9 mouse cellular contexts compared by ENCODE assay signal in the genomic region with DNA sequence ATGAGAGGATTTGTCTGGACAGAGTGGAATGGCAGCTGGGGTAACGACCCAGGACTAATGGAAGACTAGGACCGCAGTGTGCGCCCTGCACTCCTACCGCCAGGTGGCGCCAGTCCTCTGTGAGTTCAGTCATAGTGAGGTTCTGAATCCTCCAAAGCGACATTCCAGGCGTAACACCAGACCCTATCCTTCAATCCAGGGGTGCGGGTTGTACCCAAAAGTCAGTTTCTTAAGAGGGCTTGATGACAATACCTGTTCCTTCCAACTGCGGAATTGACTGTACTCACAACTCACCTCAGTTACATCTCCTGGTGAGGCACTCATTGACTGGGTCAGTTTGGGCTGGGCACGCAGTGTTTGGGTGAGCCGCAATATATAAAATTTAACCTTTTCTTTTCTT. TPM values are rescaled to one million over a fixed set of nuclear protein-coding genes. Genes with fewer than 3 reads are reported as not detected.
DNase-seq lines count a peak whose midpoint lies in the region; ATAC-seq lines count a peak whose summit lies in the region.
"Had no signal": no experiment of that assay in that cellular context is flagged by ENCODE, and none has a peak within 500 bp of the region (broad histone marks: within the 10 kb centered on the region; RNA-seq: fewer than 3 reads in every experiment).

No protein-coding gene starts in this region.

- 19% methylated on average over 11 of the region's 11 CpGs for WGBS in embryonic facial prominence, embryonic 11.5 days
- 19% methylated on average over 11 of the region's 11 CpGs for WGBS in kidney, embryonic 15.5 days
- WGBS in liver, embryonic 13.5 days (ENCODE audit: insufficient replicate concordance) = 17% methylated on average over 11 of the region's 11 CpGs
- WGBS in stomach, embryonic 16.5 days = 19% methylated on average over 11 of the region's 11 CpGs

- H3K36me3 ChIP-seq in embryonic facial prominence, embryonic 11.5 days (replicated peaks; ENCODE audit: control insufficient read depth, insufficient read depth, low read depth, low read length) = no peaks in the 10 kb centered on the region
- H3K36me3 ChIP-seq in kidney, embryonic 15.5 days = no peaks in the 10 kb centered on the region
- no peaks in the 10 kb centered on the region for H3K36me3 ChIP-seq in liver, embryonic 13.5 days
- H3K36me3 ChIP-seq in stomach, embryonic 16.5 days (ENCODE audit: control insufficient read depth, insufficient read depth, low read length) = no peaks in the 10 kb centered on the region

- H3K27me3 ChIP-seq in embryonic facial prominence, embryonic 11.5 days (ENCODE audit: control insufficient read depth, insufficient read depth, low read length) = no peaks in the 10 kb centered on the region
- no peaks in the 10 kb centered on the region for H3K27me3 ChIP-seq in kidney, embryonic 15.5 days
- peaks cover 5% of the 10 kb centered on the region; the same call in 1 of the 2 replicates for H3K27me3 ChIP-seq in liver, embryonic 13.5 days
- no peaks in the 10 kb centered on the region for H3K27me3 ChIP-seq in stomach, embryonic 16.5 days (ENCODE audit: control insufficient read depth, insufficient read depth, low read length)

- no peak overlapping the region for H3K9ac ChIP-seq in embryonic facial prominence, embryonic 11.5 days (replicated peaks; ENCODE audit: low read length)
- H3K9ac ChIP-seq in kidney, embryonic 15.5 days = no peak overlapping the region
- no peak overlapping the region for H3K9ac ChIP-seq in liver, embryonic 13.5 days
- no peak overlapping the region for H3K9ac ChIP-seq in stomach, embryonic 16.5 days (ENCODE audit: low read length)

- peak; percentile 81 to 84 for DNase-seq in B cell, adult 2 months
- DNase-seq in adrenal gland, postnatal 25 days = peak; percentile 81
- peak; percentile 95 for DNase-seq in embryonic facial prominence, embryonic 11.5 days (ENCODE audit: low spot score)
- DNase-seq in heart, adult 9 months (ENCODE audit: low spot score in 2 of 2) = peak; percentile 47 to 62
- DNase-seq in liver, embryonic 13.5 days = peak; percentile 70
- peak; percentile 42 to 64 for DNase-seq in natural killer cell, adult 2 months (ENCODE audit: low spot score in 2 of 2)

- H3K9me3 ChIP-seq in embryonic facial prominence, embryonic 11.5 days (replicated peaks; ENCODE audit: control insufficient read depth, low read length) = no peaks in the 10 kb centered on the region
- no peaks in the 10 kb centered on the region for H3K9me3 ChIP-seq in kidney, embryonic 15.5 days (replicated peaks)
- H3K9me3 ChIP-seq in liver, embryonic 13.5 days (replicated peaks) = no peaks in the 10 kb centered on the region
- H3K9me3 ChIP-seq in stomach, embryonic 16.5 days (replicated peaks; ENCODE audit: control insufficient read depth, low read length) = no peaks in the 10 kb centered on the region

- H3K4me1 ChIP-seq in embryonic facial prominence, embryonic 11.5 days (ENCODE audit: control insufficient read depth, insufficient read depth, low read length) = no peaks in the 10 kb centered on the region
- H3K4me1 ChIP-seq in kidney, embryonic 15.5 days = peaks cover 4% of the 10 kb centered on the region; the same call in 1 of the 2 replicates
- H3K4me1 ChIP-seq in liver, embryonic 13.5 days (replicated peaks) = peaks cover 3% of the 10 kb centered on the region; the same call in 1 of the 2 replicates
- H3K4me1 ChIP-seq in stomach, embryonic 16.5 days (ENCODE audit: control insufficient read depth, insufficient read depth, low read length) = no peaks in the 10 kb centered on the region

- no peak overlapping the region for H3K4me3 ChIP-seq in embryonic facial prominence, embryonic 11.5 days (ENCODE audit: low read depth, low read length)
- no peak overlapping the region for H3K4me3 ChIP-seq in kidney, embryonic 15.5 days (replicated peaks)
- H3K4me3 ChIP-seq in liver, embryonic 13.5 days (replicated peaks) = no peak overlapping the region
- no peak overlapping the region for H3K4me3 ChIP-seq in stomach, embryonic 16.5 days (replicated peaks; ENCODE audit: low read length)
- H3K4me3 ChIP-seq: erythroblast, embryonic 14.5 days had no signal

- no peak; the same call in 1 of the 2 replicates for ATAC-seq in embryonic facial prominence, embryonic 11.5 days (replicated peaks; ENCODE audit: insufficient number of reproducible peaks, low FRiP score, low TSS enrichment, low read depth)
- ATAC-seq in kidney, embryonic 15.5 days (replicated peaks; ENCODE audit: low FRiP score) = peak; percentile 70; the same call in 1 of the 2 replicates
- peak; percentile 81 for ATAC-seq in liver, embryonic 13.5 days (ENCODE audit: low read depth)
- peak; percentile 66; the same call in 1 of the 2 replicates for ATAC-seq in stomach, embryonic 16.5 days (ENCODE audit: insufficient read depth, low FRiP score)

- H3K27ac ChIP-seq in embryonic facial prominence, embryonic 11.5 days (replicated peaks; ENCODE audit: low read depth, low read length) = no peak overlapping the region
- no peak overlapping the region for H3K27ac ChIP-seq in kidney, embryonic 15.5 days
- no peak overlapping the region for H3K27ac ChIP-seq in liver, embryonic 13.5 days
- no peak overlapping the region for H3K27ac ChIP-seq in stomach, embryonic 16.5 days (ENCODE audit: low read length)

- H3K4me2 ChIP-seq in embryonic facial prominence, embryonic 11.5 days (ENCODE audit: low read depth, low read length) = no peak overlapping the region
- H3K4me2 ChIP-seq in kidney, embryonic 15.5 days = no peak overlapping the region
- peak overlapping the region; percentile 32; the same call in 1 of the 2 replicates for H3K4me2 ChIP-seq in liver, embryonic 13.5 days
- H3K4me2 ChIP-seq in stomach, embryonic 16.5 days (ENCODE audit: low read depth, low read length) = peak overlapping the region; percentile 23; the same call in 1 of the 2 replicates

RNA-seq across cellular contexts. Expression of gene Ccdc177, which starts 9.2 kb away (rescaled TPM):
- total RNA-seq in adrenal gland, postnatal 25 days (2021) = 0.09 TPM in 1 of 2 replicates, not detected in the other
- polyA plus RNA-seq in embryonic facial prominence, embryonic 11.5 days (2014; fragmentation: Nextera tagmentation; extraction: Ambion mirVana) = 1.3 and 1.4 TPM in 2 replicates
- polyA plus RNA-seq in kidney, embryonic 15.5 days (2015; fragmentation: Nextera tagmentation; extraction: Ambion mirVana) = 0.14 and 0.17 TPM in 2 replicates
- not detected in 2 replicates for polyA plus RNA-seq in liver, embryonic 13.5 days (2015; fragmentation: Nextera tagmentation; extraction: Ambion mirVana)
- polyA plus RNA-seq in stomach, embryonic 16.5 days (2015; fragmentation: Nextera tagmentation; extraction: Ambion mirVana) = 0.09 TPM in 1 of 2 replicates, not detected in the other
- polyA plus RNA-seq: erythroblast, embryonic 14.5 days had no signal

RNA-seq across cellular contexts. Expression of gene Susd6, which starts 20.6 kb away (rescaled TPM):
- 50.2 and 54.2 TPM in 2 replicates for total RNA-seq in adrenal gland, postnatal 25 days (2021)
- polyA plus RNA-seq in embryonic facial prominence, embryonic 11.5 days (2014; fragmentation: Nextera tagmentation; extraction: Ambion mirVana) = 13.8 and 14.9 TPM in 2 replicates
- 15.2 and 15.6 TPM in 2 replicates for polyA plus RNA-seq in kidney, embryonic 15.5 days (2015; fragmentation: Nextera tagmentation; extraction: Ambion mirVana)
- polyA plus RNA-seq in liver, embryonic 13.5 days (2015; fragmentation: Nextera tagmentation; extraction: Ambion mirVana) = 9.4 and 11.6 TPM in 2 replicates
- polyA plus RNA-seq in stomach, embryonic 16.5 days (2015; fragmentation: Nextera tagmentation; extraction: Ambion mirVana) = 17.6 and 18.5 TPM in 2 replicates

Comparison
In these comparisons a context has a peak if more than half of its experiments do, and no peak if none do; other contexts are left out.
1. H3K4me2 ChIP-seq: peak in liver, embryonic 13.5 days (single experiment) and stomach, embryonic 16.5 days (single experiment); none in embryonic facial prominence, embryonic 11.5 days (single experiment) and kidney, embryonic 15.5 days (single experiment).
2. Peak in every context shown above with its lines, with median percentiles within 50 percentile points of each other: DNase-seq.